Mouse (Mus musculus) heart, embryonic 16.5 days (tissue): ENCODE measurements around the gene Fut1. TPM values are rescaled to one million over a fixed set of nuclear protein-coding genes. Genes with fewer than 3 reads are reported as not detected.

Source experiments
- ATAC-seq: fragments of 200-750 bp; cut with Nextera tagmentation; replicated peaks from 2 replicates; pipeline ENCODE4 v1.8.0; 2017; ENCODE audit warnings: moderate number of reproducible peaks; ENCODE audit not compliant: insufficient read depth, low FRiP score; ENCODE audit errors: extremely low read depth
- H3K27ac ChIP-seq: fragments of 300-500 bp; sonication (generic); 2 replicates; pipeline ENCODE4 v1.5.1; 2014; ENCODE audit warnings: mild to moderate bottlenecking, low read length, control low read depth, moderate library complexity
- H3K27me3 ChIP-seq: fragments of 300-500 bp; sonication (generic); 2 replicates; pipeline ENCODE4 v1.6.1; 2014; ENCODE audit warnings: low read length, mixed read lengths; ENCODE audit not compliant: control insufficient read depth, insufficient read depth
- H3K36me3 ChIP-seq: fragments of 300-500 bp; sonication (generic); 2 replicates; pipeline ENCODE4 v1.6.1; 2014; ENCODE audit not compliant: control insufficient read depth, insufficient read depth
- H3K4me1 ChIP-seq: fragments of 300-500 bp; sonication (generic); 2 replicates; pipeline ENCODE4 v1.6.1; 2014; ENCODE audit warnings: low read length, mixed read lengths; ENCODE audit not compliant: control insufficient read depth, insufficient read depth
- H3K4me2 ChIP-seq: fragments of 300-500 bp; sonication (generic); 2 replicates; pipeline ENCODE4 v1.6.1; 2014; ENCODE audit warnings: low read depth, mild to moderate bottlenecking, control low read depth, low read length
- H3K4me3 ChIP-seq: fragments of 300-500 bp; sonication (generic); 2 replicates; pipeline ENCODE4 v1.5.1; 2014; ENCODE audit warnings: mild to moderate bottlenecking, control low read depth, low read length
- H3K9ac ChIP-seq: fragments of 300-500 bp; sonication (generic); 2 replicates; pipeline ENCODE4 v1.6.1; 2014; ENCODE audit warnings: low read length, control low read depth
- H3K9me3 ChIP-seq: fragments of 300-500 bp; sonication (generic); replicated peaks from 2 replicates; pipeline ENCODE4 v1.6.1; 2016; ENCODE audit warnings: low read length; ENCODE audit not compliant: control insufficient read depth
- WGBS: fragments of 180-500 bp; shearing (Covaris S2); extraction: QIAGEN DNeasy Blood & Tissue Kit; methylation state at CpG from one replicate; pipeline ENCODE4 v1.1.7; 2014; 5-methylcytosine and 5-hydroxymethylcytosine counted together
- polyA plus RNA-seq: library from polyadenylated mRNA; unstranded; fragments of >200 nt; fragmentation: Nextera tagmentation; extraction: Ambion mirVana; gene quantifications from 2 replicates; pipeline ENCODE4 v1.2.1, GENCODE M21; 2015

The Fut1 gene
- polyA plus RNA-seq, 1 experiment from 2014 or later = 0.83 TPM

GRCm38 (mm10) chr7:45623507-45623906 lies 6.4 kb downstream of the Fut1 start:
- 92% methylated on average over 11 of the region's 11 CpGs for WGBS
- H3K4me3 ChIP-seq = no peak overlapping the region
- H3K36me3 ChIP-seq = no peaks in the 10 kb centered on the region
- no peak overlapping the region for H3K4me2 ChIP-seq
- no peak overlapping the region for H3K27ac ChIP-seq
- no peak overlapping the region for H3K9ac ChIP-seq
- ATAC-seq = no peak
- H3K27me3 ChIP-seq = peaks cover 17% of the 10 kb centered on the region
- no peaks in the 10 kb centered on the region for H3K9me3 ChIP-seq
- H3K4me1 ChIP-seq = peaks cover 2% of the 10 kb centered on the region; the same call in 1 of the 2 replicates

- H3K27me3 ChIP-seq = peaks cover 8% of the 10 kb centered on the region; the same call in 1 of the 2 replicates
- no peak overlapping the region for H3K9ac ChIP-seq
- WGBS = 60% methylated on average over 3 of the region's 3 CpGs
- no peaks in the 10 kb centered on the region for H3K9me3 ChIP-seq
- no peak overlapping the region for H3K27ac ChIP-seq
- H3K4me2 ChIP-seq = no peak overlapping the region
- no peak overlapping the region for H3K4me3 ChIP-seq
- peaks cover 2% of the 10 kb centered on the region; the same call in 1 of the 2 replicates for H3K4me1 ChIP-seq
- ATAC-seq = no peak
- no peaks in the 10 kb centered on the region for H3K36me3 ChIP-seq
Measured at GRCm38 (mm10) chr7:45624718-45625117, 7.6 kb downstream of the Fut1 start.

GRCm38 (mm10) chr7:45625481-45625880 lies 8.4 kb downstream of the Fut1 start:
- Histone ChIP-seq H3K4me1 (peaks cover 2% of the 10 kb centered on the region; the same call in 1 of the 2 replicates), H3K4me3 (no peak overlapping the region), H3K27me3 (peaks cover 8% of the 10 kb centered on the region; the same call in 1 of the 2 replicates), H3K36me3 (no peaks in the 10 kb centered on the region), H3K4me2 (no peak overlapping the region), H3K9ac (no peak overlapping the region), H3K27ac (no peak overlapping the region), H3K9me3 (no peaks in the 10 kb centered on the region)
- whole genome bisulfite sequencing = 91% methylated on average over 8 of the region's 8 CpGs
- ATAC-seq = no peak

GRCm38 (mm10) chr7:45626571-45627076 lies 9.5 kb downstream of the Fut1 start:
- no peak for ATAC-seq
- WGBS = 77% methylated on average over 7 of the region's 7 CpGs
- peak overlapping the region; percentile 54 for H3K27ac ChIP-seq
- peaks cover 8% of the 10 kb centered on the region; the same call in 1 of the 2 replicates for H3K27me3 ChIP-seq
- peaks cover 2% of the 10 kb centered on the region; the same call in 1 of the 2 replicates for H3K4me1 ChIP-seq
- no peak overlapping the region for H3K9ac ChIP-seq
- H3K36me3 ChIP-seq = no peaks in the 10 kb centered on the region
- no peak overlapping the region for H3K4me3 ChIP-seq
- H3K9me3 ChIP-seq = no peaks in the 10 kb centered on the region
- H3K4me2 ChIP-seq = peak overlapping the region; percentile 8; the same call in 1 of the 2 replicates

GRCm38 (mm10) chr7:45627261-45627660 lies 10.2 kb downstream of the Fut1 start, which contains the start of gene Rasip1:
TSS of gene Rasip1 (plus strand) at chr7:45627488.
- Histone ChIP-seq H3K36me3 (no peaks in the 10 kb centered on the region), H3K4me2 (peak within 1 kb of the TSS; percentile 95), H3K27me3 (peaks cover 10% of the 10 kb centered on the region; the same call in 1 of the 2 replicates), H3K9me3 (no peaks in the 10 kb centered on the region), H3K4me3 (peak within 1 kb of the TSS; percentile 65), H3K27ac (peak within 1 kb of the TSS; percentile 65), H3K9ac (peak within 1 kb of the TSS; percentile 86), H3K4me1 (peaks cover 4% of the 10 kb centered on the region; the same call in 1 of the 2 replicates)
- 68% methylated on average over 9 of the region's 9 CpGs for WGBS
- ATAC-seq = peak; percentile 61

- no peaks in the 10 kb centered on the region for H3K36me3 ChIP-seq
- peak; percentile 67 for ATAC-seq
- 1% methylated on average over 105 of the region's 105 CpGs for WGBS
- H3K4me3 ChIP-seq = peak overlapping the region; percentile 65
- peaks cover 10% of the 10 kb centered on the region; the same call in 1 of the 2 replicates for H3K27me3 ChIP-seq
- H3K9me3 ChIP-seq = no peaks in the 10 kb centered on the region
- H3K27ac ChIP-seq = peak overlapping the region; percentile 65
- peaks cover 13% of the 10 kb centered on the region for H3K4me1 ChIP-seq
- peak overlapping the region; percentile 86 for H3K9ac ChIP-seq
- peak overlapping the region; percentile 95 for H3K4me2 ChIP-seq
Measured at GRCm38 (mm10) chr7:45628364-45629294, 11.5 kb downstream of the Fut1 start.

GRCm38 (mm10) chr7:45630064-45630907 lies 13.2 kb downstream of the Fut1 start:
- Histone ChIP-seq H3K4me1 (peaks cover 13% of the 10 kb centered on the region), H3K9ac (no peak overlapping the region), H3K4me3 (no peak overlapping the region; the same call in 1 of the 2 replicates), H3K27me3 (peaks cover 10% of the 10 kb centered on the region; the same call in 1 of the 2 replicates), H3K9me3 (no peaks in the 10 kb centered on the region), H3K4me2 (peak overlapping the region; percentile 95; the same call in 1 of the 2 replicates), H3K27ac (peak overlapping the region; percentile 18; the same call in 1 of the 2 replicates), H3K36me3 (no peaks in the 10 kb centered on the region)
- 68% methylated on average over 23 of the region's 23 CpGs for WGBS
- no peak for ATAC-seq

GRCm38 (mm10) chr7:45632499-45632898 lies 15.4 kb downstream of the Fut1 start:
- Histone ChIP-seq H3K27me3 (peaks cover 9% of the 10 kb centered on the region; the same call in 1 of the 2 replicates), H3K4me1 (peaks cover 20% of the 10 kb centered on the region), H3K27ac (0 out of 2 replicates have a peak overlapping the region, but pooled peaks have one; percentile 21), H3K4me3 (peak overlapping the region; percentile 38), H3K36me3 (peaks cover 9% of the 10 kb centered on the region), H3K4me2 (peak overlapping the region; percentile 64), H3K9me3 (no peaks in the 10 kb centered on the region), H3K9ac (peak overlapping the region; percentile 62)
- ATAC-seq = no peak
- 29% methylated on average over 34 of the region's 35 CpGs for WGBS
